Mouse (Mus musculus): ENCODE data around the gene Sult6b1.
A peak's percentile ranks its signal among the peaks of the same experiment; 100 is the strongest.

Sult6b1 gene

GRCm38 (mm10) chr17:78906892-78907291 lies at the start of gene Sult6b1:
Gene Sult6b1 (minus strand): TSS chr17:78906992.
- DNase-seq: no peak

GRCm38 (mm10) chr17:78953240-78953639 lies 46.4 kb upstream of the Sult6b1 start:
- DNase-seq: no peak

- no peak for DNase-seq
These were observed 45.3 kb upstream of the Sult6b1 start for GRCm38 (mm10) chr17:78952070-78952469.

DNA sequence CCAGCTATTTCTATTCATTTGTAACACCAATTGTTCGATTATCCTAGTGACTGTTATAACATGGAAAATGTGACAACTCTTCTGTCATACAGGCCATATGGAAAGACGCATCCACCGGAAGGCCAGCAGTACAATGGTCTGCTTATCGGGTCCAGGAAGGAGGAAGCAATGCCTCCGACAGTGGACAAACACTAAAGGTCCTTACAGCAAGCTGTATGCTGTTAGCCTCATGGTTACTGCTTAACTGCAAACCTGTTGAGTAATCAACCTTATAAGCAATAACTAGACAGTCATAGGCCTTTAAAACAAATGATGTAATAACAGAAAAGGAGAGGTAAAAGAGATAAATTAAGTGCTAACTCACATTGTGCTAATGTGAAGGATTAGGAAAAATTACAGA lies 44.4 kb upstream of the Sult6b1 start:
- no peak for DNase-seq

DNA sequence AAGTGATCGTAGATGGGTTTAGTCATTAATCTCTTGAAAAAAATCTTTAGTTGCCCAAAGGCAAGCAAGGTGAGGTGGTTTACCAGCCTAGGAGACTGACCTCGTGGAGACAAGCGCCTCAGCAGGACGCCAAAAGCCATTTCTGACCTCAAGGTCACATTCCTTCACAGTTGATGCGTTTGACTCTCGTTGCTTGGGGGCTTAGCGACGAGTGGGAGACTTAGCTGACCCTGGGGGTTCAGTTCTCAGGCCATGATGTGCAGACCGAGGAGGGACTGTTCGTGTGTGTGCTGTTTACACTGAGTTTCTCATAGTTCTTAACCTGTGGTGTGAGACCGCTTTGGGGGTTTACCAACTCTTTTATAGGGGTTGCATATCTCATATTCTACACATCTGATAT lies 35.8 kb upstream of the Sult6b1 start:
- no peak for DNase-seq

DNA sequence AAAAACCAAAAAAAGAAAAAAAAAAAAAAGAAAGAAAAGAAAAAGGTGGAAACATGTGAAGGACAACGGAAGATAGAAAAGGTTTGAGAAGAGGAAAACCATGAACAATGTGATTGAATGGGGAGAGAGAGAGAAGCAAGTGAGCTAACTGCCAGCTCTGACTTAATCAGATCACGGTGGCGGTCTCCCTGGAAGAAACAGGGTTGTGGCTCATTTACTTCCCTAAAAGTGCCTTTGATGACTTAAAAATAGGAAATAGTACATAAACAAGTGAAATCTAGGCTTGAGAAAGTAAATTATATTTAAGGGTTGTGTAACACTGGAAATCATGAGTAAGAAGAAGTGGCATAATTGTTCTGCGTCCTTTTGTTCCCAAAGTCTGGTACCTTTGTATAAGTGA lies 32.1 kb upstream of the Sult6b1 start:
- no peak for DNase-seq

- no peak for DNase-seq
These were observed 30.5 kb upstream of the Sult6b1 start for GRCm38 (mm10) chr17:78937229-78937853.

GRCm38 (mm10) chr17:78936466-78937228 lies 29.9 kb upstream of the Sult6b1 start, which contains the start of the genes Cebpz and Ndufaf7:
Gene Cebpz (minus strand): TSS chr17:78937066.
Gene Ndufaf7 (plus strand): TSS chr17:78937136.
- DNase-seq: peak; percentile 98

- DNase-seq: no peak
These were observed 29.1 kb upstream of the Sult6b1 start for GRCm38 (mm10) chr17:78935857-78936256.

DNA sequence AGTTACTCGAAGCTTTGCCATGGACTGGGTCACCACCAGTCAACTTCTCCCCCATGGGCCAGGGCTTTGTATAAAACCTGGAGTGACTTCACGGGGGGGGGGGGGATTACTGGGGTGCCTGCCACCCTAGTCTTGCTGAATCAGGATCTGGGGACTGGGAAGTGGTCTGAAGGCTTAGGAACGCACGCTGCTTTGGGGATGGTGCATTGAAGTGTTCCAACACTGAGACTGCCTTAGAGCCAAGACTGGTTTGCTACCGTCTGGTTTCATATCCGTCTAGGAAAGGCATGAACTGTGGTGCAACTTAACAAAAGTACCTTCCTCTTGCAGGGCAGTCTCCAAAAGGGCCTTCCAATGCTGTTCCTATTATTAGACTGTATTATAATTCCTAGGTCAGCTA lies 10.9 kb upstream of the Sult6b1 start:
- no peak for DNase-seq

GRCm38 (mm10) chr17:78916899-78917298 lies 10.1 kb upstream of the Sult6b1 start:
- no peak for DNase-seq

- peak; percentile 88 to 92 for DNase-seq
These were observed 9.6 kb upstream of the Sult6b1 start, which contains the start of gene Cebpzos for GRCm38 (mm10) chr17:78916369-78916813. Gene Cebpzos (plus strand): TSS chr17:78916500.

DNA sequence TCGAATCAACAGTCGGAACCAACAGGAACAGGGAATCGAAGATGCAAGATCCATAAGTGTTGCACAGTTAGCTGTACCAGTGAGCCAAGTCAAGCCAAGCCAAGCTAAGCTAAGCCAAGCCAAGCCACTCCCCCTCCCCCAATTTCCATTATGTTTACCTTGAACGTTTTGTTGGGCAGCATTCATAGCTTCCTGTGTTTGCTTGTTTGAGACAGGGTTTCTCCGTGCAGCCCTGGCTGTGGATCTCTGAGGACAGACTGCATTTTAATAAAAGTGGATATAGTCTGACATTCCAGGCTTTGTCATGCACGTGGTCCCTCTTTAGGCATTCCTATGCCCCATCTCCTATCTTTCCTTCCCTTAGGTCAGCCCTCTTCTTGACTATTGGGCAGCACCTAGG lies 9.0 kb upstream of the Sult6b1 start:
- no peak for DNase-seq

DNA sequence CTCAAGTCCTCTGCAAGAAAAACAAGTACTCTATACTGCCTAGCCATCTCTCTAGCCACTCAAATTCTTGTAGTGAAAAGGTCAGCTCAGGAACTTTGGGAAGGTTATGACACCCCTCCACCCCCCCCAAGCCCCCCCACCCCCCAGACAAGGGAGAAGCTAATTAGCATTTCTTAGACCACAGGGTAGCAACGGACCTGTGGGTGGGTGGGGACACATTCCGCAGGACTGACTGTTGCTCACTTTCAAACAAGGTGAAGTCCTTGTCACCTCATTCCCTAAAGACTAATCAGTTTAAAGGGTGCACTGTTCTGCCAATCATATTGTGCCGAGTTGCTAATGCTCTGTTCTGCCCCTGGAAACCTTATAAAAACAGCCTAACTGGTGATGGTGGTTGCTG lies 7.1 kb upstream of the Sult6b1 start:
- DNase-seq: no peak

GRCm38 (mm10) chr17:78912861-78913281 lies 6.1 kb upstream of the Sult6b1 start:
- DNase-seq: peak; percentile 44 to 57

DNA sequence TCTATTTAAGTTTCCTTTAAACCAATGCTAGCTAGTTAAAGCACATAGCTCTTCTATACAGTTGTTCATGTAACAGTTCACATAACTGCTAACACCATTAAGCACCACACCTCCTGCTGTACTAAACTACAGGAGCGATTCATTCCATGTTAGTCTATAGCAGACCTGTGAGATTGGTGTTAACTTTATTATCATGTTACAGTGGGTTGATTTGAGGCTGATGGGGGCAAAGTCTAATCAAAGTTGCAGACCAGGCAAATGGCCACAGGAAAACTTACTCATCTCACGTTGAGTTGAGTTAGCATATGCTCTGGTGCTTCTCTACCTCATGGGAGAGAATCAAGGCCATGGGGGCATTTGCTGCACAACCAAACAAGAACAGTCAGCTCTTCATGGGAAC lies 2.6 kb upstream of the Sult6b1 start:
- no peak for DNase-seq

- no peak for DNase-seq
These were observed 3.6 kb downstream of the Sult6b1 start for GRCm38 (mm10) chr17:78903158-78903557.

GRCm38 (mm10) chr17:78895394-78895793 lies 11.4 kb downstream of the Sult6b1 start:
- peak; percentile 74 to 82 for DNase-seq

GRCm38 (mm10) chr17:78894991-78895390 lies 11.8 kb downstream of the Sult6b1 start:
- DNase-seq: no peak

DNA sequence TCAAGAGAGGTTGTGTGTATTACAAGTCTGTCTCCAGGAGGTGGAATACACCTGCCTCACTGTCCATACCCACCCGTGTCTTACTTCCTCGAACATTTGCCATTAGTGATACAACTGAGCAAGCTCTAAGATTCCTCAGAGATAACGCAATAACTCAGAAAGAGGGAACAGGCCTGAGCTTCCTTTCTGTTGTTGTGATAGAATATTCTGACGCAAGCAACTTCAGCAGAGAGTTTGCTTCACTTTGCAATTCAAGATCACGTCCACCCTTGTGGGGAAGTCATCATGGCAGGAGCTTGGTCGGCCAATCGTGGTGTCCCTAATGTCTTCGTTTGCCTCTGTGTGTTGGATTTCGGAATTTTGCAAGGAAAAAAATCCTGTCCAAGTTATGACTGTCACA lies 15.8 kb downstream of the Sult6b1 start:
- no peak for DNase-seq

- DNase-seq: no peak
These were observed 17.6 kb downstream of the Sult6b1 start for GRCm38 (mm10) chr17:78889184-78889583.

GRCm38 (mm10) chr17:78888554-78888953 lies 18.2 kb downstream of the Sult6b1 start:
- DNase-seq: no peak

DNA sequence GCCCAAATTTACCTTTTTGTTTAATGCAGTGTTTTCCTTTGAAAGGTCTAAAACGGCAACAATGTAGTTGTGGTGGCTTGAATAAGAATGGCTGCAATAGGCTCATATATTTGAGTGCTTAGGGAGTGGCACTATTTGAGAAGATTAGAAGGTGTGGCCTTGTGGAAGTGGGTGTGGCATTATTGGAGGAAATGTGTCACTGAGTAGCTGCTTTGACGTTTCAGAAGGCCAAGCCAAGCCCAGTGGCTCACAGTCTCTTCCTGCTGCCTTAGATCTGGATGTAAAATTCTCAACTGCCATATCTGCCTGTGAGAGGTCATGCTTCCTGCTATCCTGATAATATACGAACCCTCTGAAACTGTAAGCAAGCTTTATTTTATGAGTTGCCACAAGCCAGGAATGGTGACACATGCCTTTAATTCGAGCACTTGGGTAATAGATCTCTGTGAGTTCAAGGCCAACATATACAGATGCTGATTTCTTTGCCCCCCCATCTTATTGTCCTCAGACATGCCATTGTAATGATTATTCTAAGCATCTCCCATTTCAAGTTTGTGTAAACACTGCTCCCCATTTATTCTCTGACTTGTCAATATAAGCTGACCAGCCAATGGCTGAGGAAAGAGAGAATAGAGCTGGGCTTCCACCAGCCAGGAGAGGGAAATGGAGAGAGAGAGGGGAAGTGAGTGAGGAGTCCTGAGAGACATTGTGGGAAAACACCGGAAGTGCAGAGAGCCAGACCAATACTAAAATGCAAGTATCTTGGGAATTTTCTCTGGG lies 21.3 kb downstream of the Sult6b1 start:
- DNase-seq: no peak
